Mouse (Mus musculus) bone marrow macrophage, adult 2 months (primary cell): Measurements from ENCODE around the gene Iqsec1.

Experiments
- CTCF ChIP-seq: IDR thresholded peaks from 2 replicates; pipeline ENCODE4 v1.5.1; 2012; ENCODE audit warnings: low read depth, mild to moderate bottlenecking, low read length, moderate library complexity
- POLR2A ChIP-seq: IDR thresholded peaks from 2 replicates; pipeline ENCODE4 v1.6.1; 2012; ENCODE audit warnings: mild to moderate bottlenecking, low read depth, low read length, borderline replicate concordance

DNA sequence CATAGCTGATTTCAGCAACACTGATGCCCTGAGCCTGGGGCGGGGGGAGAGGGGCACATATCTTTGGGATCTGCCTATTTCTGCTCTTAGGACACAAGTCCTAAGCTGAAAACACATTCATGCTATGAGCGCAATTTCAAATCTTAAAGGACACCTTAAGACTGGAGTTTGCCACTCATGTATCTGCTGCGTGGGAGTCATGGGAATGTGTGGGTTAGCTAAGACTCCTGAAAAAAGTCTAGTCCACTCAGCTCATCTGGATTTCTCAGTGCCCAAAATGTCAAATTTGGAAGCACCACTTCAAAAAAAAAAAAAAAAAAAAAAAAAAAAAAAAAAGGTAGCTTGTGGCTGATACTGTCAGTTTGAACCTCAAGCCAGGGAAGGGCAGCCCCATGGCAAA lies 63.7 kb downstream of the Iqsec1 start:
- TF ChIP-seq CTCF (no peak), POLR2A (no peak)
